Mouse (Mus musculus) olfactory bulb, adult 2 months (tissue): ENCODE results near the gene Ifnl2. TPM values are rescaled to one million over a fixed set of nuclear protein-coding genes. Genes with fewer than 3 reads are reported as not detected.
A peak's percentile ranks its signal among the peaks of the same experiment; 100 is the strongest.

ENCODE experiments used
- H3K27ac ChIP-seq: fragments of 200-500 bp; 2 replicates; pipeline ENCODE4 v1.5.1; 2012; ENCODE audit warnings: low read depth, low read length; ENCODE audit not compliant: insufficient read depth
- H3K4me1 ChIP-seq: fragments of 200-500 bp; 2 replicates; pipeline ENCODE4 v1.6.1; 2012; ENCODE audit warnings: low read length; ENCODE audit not compliant: control insufficient read depth, insufficient read depth
- H3K4me3 ChIP-seq: fragments of 200-500 bp; 2 replicates; pipeline ENCODE4 v1.5.1; 2012; ENCODE audit warnings: mild to moderate bottlenecking, low read depth, low read length, moderate library complexity; ENCODE audit not compliant: insufficient read depth
- CTCF ChIP-seq: fragments of 200-500 bp; IDR thresholded peaks from 2 replicates; pipeline ENCODE4 v1.5.1; 2012; ENCODE audit warnings: low read depth, mild to moderate bottlenecking, low read length, moderate library complexity; ENCODE audit not compliant: insufficient read depth
- POLR2A ChIP-seq: fragments of 200-500 bp; IDR thresholded peaks from 2 replicates; pipeline ENCODE4 v1.6.1; 2012; ENCODE audit warnings: mild to moderate bottlenecking, low read depth, low read length, moderate library complexity; ENCODE audit not compliant: insufficient read depth
- WGBS: fragments of 180-500 bp; shearing (Covaris S2); methylation state at CpG from one replicate; pipeline ENCODE4 v1.1.7; 2018; 5-methylcytosine and 5-hydroxymethylcytosine counted together
- polyA plus RNA-seq: library from polyadenylated mRNA; stranded (reverse); fragments of >200 nt; gene quantifications from 2 replicates; pipeline ENCODE4 v1.2.4, GENCODE M21; 2012; ENCODE audit warnings: low replicate concordance; ENCODE audit not compliant: missing spikeins, insufficient read depth, insufficient read length

Ifnl2 gene
- polyA plus RNA-seq, 1 experiment = not detected

DNA sequence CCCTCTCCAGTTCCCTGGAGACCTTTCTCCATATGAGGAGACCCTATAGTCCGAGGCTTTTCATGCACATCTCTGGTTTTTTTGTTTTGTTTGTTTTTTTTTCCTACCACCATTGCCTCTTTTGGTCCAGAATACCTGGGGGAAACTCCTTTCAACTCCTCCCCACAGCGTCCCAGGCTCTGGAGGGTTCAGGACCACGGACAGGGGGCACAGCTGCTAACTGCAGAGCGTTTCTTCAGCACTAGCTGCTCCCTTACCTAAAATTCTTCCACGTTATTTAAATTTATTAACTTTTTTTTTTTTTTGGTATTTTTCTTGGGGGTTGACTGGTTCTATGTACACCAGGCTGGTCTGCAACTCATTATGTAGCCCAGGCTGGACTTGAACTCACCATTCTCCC, 4.7 kb downstream of the Ifnl2 start:
- no peak overlapping the region for H3K27ac ChIP-seq
- WGBS = 28% methylated on average over 5 of the region's 5 CpGs
- no peak for TF ChIP-seq CTCF
- no peak for TF ChIP-seq POLR2A
- peaks cover 4% of the 10 kb centered on the region; the same call in 1 of the 2 replicates for H3K4me1 ChIP-seq
- no peak overlapping the region for H3K4me3 ChIP-seq

DNA sequence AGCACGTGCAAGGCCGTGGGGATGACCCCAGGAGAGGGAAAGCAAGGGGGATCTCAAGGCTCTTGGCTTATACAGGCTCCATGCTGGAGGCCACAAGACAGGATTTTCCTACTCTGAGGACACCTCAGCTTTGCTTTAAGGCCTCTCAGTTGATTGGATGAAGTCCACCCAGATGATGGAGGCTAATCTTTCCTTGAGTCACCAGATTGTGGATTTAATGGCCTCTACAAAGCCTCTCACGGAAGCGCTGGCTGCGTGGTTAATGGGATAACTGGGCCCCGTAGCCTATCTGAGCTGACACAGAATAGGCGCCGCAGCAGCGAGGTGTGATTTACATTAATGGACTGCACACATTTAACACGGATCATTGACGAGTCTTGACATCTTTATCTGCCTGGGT, 14.8 kb downstream of the Ifnl2 start:
- no peak for TF ChIP-seq CTCF
- no peak for TF ChIP-seq POLR2A
- H3K27ac ChIP-seq = no peak overlapping the region
- H3K4me3 ChIP-seq = no peak overlapping the region
- H3K4me1 ChIP-seq = peaks cover 5% of the 10 kb centered on the region; the same call in 1 of the 2 replicates
- WGBS = 85% methylated on average over 11 of the region's 11 CpGs

DNA sequence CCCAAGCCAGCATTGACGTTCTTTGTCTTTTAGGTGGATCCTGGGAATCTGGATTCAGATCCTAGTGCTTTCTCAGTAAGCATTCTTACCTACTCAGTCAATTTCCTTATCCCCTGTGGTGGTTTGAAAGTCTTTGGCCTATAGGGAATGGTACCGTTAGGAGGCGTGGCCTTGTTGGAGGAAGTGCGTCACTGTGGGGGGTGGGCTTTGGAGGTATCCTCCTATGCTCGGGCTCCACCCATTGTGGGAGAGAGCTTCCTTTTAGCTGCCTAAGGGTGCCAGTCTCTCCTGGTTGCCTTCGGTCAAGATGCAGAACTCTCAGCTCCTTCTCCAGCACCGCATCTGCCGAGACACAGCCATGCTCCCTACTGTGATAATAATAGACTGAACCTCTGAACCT, 17.9 kb downstream of the Ifnl2 start:
- 85% methylated on average over 8 of the region's 8 CpGs for WGBS
- TF ChIP-seq POLR2A = no peak
- TF ChIP-seq CTCF = no peak

DNA sequence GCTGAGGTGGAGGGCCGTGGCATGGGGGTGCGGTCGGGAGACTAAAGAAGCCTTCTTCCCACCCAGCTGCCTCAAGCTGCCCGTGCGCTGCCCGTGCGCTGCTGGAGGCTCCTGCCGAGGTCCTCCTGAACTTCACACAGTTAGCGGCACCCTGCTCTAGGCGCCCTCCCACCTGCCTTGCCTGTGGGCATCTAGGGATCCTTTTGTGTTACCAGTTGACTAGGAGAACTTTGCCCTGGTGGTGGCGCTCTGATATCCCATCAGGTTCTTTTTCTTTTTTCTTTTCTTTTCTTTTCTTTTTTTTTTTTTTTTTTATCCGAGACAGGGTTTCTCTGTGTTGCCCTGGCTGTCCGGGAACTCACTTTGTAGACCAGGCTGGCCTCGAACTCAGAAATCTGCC, 19.4 kb downstream of the Ifnl2 start:
- H3K4me3 ChIP-seq = no peak overlapping the region
- peaks cover 14% of the 10 kb centered on the region for H3K4me1 ChIP-seq
- 37% methylated on average over 14 of the region's 14 CpGs for WGBS
- TF ChIP-seq POLR2A (no peak), CTCF (no peak)
- no peak overlapping the region for H3K27ac ChIP-seq

More for the DNA sequence above, 17.9 kb downstream of the Ifnl2 start:
- no peak overlapping the region for H3K4me3 ChIP-seq
- H3K27ac ChIP-seq = no peak overlapping the region
- peaks cover 14% of the 10 kb centered on the region for H3K4me1 ChIP-seq

DNA sequence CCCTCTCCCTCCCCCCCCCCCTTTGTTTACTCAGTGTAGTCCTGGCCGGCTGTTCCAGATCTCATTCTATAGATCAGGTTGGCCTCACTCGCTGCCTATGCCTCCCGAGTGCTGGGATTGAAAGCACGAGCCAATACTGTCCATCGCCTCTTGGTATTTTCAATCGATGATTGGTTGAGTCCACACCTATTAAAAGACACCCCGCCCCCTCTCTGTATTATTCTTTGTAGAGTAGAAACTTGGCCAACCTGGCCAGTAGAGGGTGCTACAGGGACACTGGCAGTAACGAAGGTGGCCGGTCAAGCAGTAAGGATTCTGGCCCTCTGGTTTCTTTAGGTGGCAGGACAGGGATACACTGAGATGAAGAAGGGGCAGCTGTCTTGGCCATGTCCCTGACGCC, 19.8 kb downstream of the Ifnl2 start:
- Histone ChIP-seq H3K4me1 (peaks cover 14% of the 10 kb centered on the region), H3K4me3 (no peak overlapping the region), H3K27ac (no peak overlapping the region)
- TF ChIP-seq POLR2A = no peak
- TF ChIP-seq CTCF = no peak
- WGBS = 11% methylated on average over 10 of the region's 10 CpGs

DNA sequence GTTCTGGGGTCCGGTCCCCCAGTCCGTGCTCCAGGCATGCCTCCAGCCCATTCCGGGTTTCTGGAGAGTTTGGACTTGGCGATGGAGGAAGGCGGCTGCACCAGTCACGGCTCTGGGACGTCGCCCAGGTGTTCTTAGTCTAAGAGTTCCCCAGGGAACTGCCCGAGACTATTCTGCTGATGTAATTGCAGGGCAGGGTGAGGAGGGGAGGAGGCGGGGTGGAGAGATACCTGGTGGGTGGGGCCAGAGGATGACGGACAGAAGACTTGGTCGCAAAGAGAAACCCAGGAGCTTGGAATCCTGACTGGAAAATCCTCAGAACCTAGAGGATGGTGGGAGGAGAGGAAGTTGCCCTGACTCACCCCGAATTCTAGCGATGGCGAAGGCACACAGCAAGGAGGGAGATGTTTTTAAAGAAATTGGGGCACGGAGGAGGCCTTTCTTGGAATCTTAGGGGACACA, 22.2 kb downstream of the Ifnl2 start:
- WGBS = 3% methylated on average over 16 of the region's 16 CpGs
- peak overlapping the region; percentile 33 for H3K4me3 ChIP-seq

DNA sequence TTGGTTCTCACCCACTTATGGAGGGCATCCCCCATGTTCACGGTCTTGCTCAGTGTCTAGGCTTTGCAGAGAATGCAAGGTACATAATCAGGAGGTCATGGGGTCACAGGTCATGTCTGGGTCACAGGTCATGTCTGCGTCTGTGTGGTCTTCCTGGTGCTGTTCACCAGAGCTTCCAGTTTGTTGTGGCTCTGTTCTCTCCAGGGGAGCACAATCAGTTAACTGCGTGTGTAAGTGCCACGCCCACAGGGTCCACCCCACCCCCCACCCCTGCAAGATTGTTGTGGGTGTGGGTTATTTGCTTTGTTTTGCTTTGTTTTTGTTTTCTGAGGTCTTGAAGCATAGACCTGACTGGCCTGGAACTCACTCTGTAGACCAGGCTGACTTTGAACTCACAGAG, 26.1 kb downstream of the Ifnl2 start:
- H3K27ac ChIP-seq = no peak overlapping the region
- peaks cover 12% of the 10 kb centered on the region for H3K4me1 ChIP-seq
- TF ChIP-seq CTCF (no peak), POLR2A (no peak)
- no peak overlapping the region for H3K4me3 ChIP-seq
- WGBS = 43% methylated on average over 4 of the region's 4 CpGs

More for the DNA sequence above, 22.2 kb downstream of the Ifnl2 start:
- H3K27ac ChIP-seq = no peak overlapping the region
- TF ChIP-seq CTCF (no peak), POLR2A (no peak)
- H3K4me1 ChIP-seq = peaks cover 14% of the 10 kb centered on the region

DNA sequence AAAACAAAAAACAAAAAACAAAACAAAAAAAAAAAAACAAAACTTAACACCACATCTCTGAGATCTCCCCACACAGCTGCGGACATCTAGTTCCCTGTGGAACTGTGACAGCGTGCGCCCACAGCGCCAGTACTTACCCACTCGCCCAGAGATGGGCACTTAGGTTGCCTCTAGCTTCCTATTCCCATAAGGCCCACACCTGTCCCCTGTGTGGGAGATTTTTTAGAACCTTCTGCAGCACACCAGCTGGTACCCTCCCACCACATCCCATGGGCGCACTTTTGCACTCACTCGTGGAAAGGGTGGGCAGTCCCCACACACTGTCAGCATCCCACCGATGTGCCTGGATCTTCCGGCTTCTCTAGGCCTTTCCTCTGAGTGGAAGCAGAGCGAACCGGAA, 27.4 kb downstream of the Ifnl2 start:
- TF ChIP-seq CTCF = no peak
- no peak for TF ChIP-seq POLR2A
- Histone ChIP-seq H3K4me1 (peaks cover 5% of the 10 kb centered on the region), H3K4me3 (no peak overlapping the region), H3K27ac (no peak overlapping the region)
- WGBS = 74% methylated on average over 11 of the region's 11 CpGs

DNA sequence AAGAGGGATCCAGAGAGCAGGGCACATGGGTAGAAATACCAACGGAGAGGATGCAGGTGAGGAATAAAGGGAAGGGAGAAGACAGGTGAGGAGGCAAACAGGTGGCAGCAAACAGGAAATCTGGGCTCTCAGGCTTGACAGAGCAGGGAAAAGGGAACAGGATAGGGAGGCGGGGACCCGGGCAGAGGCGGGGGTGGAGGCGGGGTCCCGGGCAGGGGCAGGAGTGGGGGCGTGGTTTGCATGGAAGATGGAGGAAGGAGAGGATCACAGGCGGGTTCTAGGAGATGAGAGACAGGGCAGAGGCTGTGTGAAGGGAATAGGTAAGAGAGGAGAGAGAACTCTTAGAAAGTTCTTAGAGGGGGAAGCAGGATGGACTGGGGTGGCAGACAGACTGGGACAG, 31.4 kb downstream of the Ifnl2 start:
- Histone ChIP-seq H3K27ac (no peak overlapping the region), H3K4me1 (peaks cover 3% of the 10 kb centered on the region; the same call in 1 of the 2 replicates), H3K4me3 (no peak overlapping the region)
- WGBS = 14% methylated on average over 8 of the region's 8 CpGs
- no peak for TF ChIP-seq CTCF
- TF ChIP-seq POLR2A = no peak

DNA sequence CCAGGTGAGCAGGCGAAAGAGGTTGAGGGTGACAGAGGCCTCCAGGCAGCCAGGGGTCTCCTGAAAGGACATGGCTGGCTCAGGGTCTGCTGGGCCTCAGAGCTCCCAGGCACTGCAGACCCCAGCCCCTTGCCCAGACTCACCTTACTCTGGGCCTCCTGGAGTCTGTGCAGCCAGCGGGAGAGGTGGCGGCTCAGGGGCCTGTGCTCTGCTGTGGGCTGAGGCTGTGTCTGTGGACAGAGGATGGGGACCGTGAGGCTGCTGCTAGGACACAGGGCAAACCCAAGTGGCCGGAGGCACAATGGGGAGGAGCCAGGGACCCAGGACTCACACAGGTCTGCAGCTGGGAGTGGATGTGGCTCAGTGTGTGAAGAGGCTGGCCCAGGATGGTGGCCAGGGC, 32.9 kb downstream of the Ifnl2 start:
- Histone ChIP-seq H3K27ac (no peak overlapping the region), H3K4me1 (no peaks in the 10 kb centered on the region), H3K4me3 (no peak overlapping the region)
- TF ChIP-seq CTCF = no peak
- no peak for TF ChIP-seq POLR2A
- 93% methylated on average over 5 of the region's 5 CpGs for whole genome bisulfite sequencing
